Mouse (Mus musculus): ENCODE measurements around the gene Npl. TPM values are rescaled to one million over a fixed set of nuclear protein-coding genes. Genes with fewer than 3 reads are reported as not detected.
A peak's percentile ranks its signal among the peaks of the same experiment; 100 is the strongest.

The Npl gene
- polyA plus RNA-seq (2012; rRNA removed), result 0.39 and 6.3 TPM in 2 replicates

- no peaks in the 10 kb centered on the region; the same call in 1 of the 2 replicates for H3K27me3 ChIP-seq (ENCODE audit: control insufficient read depth, insufficient read depth, low read length)
- H3K36me3 ChIP-seq (ENCODE audit: control insufficient read depth, insufficient read depth, low read length), result no peaks in the 10 kb centered on the region
- peaks cover 9% of the 10 kb centered on the region; the same call in 1 of the 2 replicates for H3K4me1 ChIP-seq (ENCODE audit: control insufficient read depth, insufficient read depth, insufficient read length, low read length)
- H3K27ac ChIP-seq (ENCODE audit: insufficient read depth, low read depth, low read length), result no peak within 1 kb of the TSS
- TF ChIP-seq POLR2A (IDR thresholded peaks at IDR 0.05; ENCODE audit: low read depth, low read length) (no peak), CTCF (IDR thresholded peaks at IDR 0.05; ENCODE audit: extremely low read depth, insufficient read length, insufficient replicate concordance, low read depth, low read length) (no peak)
- peak within 1 kb of the TSS; percentile 61 for H3K4me3 ChIP-seq (ENCODE audit: low read depth, low read length)
- WGBS, result 4% methylated on average over 29 of the region's 29 CpGs
Measured at GRCm38 (mm10) chr1:153549536-153550199, at the start of gene Npl. Npl (minus strand) TSS chr1:153550045.

GRCm38 (mm10) chr1:153599302-153600045, 49.6 kb upstream of the Npl start:
- H3K4me3 ChIP-seq (ENCODE audit: low read depth, low read length), result no peak overlapping the region
- H3K27me3 ChIP-seq (ENCODE audit: control insufficient read depth, insufficient read depth, low read length), result no peaks in the 10 kb centered on the region
- TF ChIP-seq POLR2A (IDR thresholded peaks at IDR 0.05; ENCODE audit: low read depth, low read length) (no peak), CTCF (IDR thresholded peaks at IDR 0.05; ENCODE audit: extremely low read depth, insufficient read length, insufficient replicate concordance, low read depth, low read length) (no peak)
- 44% methylated on average over 9 of the region's 9 CpGs for WGBS
- H3K27ac ChIP-seq (ENCODE audit: insufficient read depth, low read depth, low read length), result no peak overlapping the region
- no peaks in the 10 kb centered on the region for H3K4me1 ChIP-seq (ENCODE audit: control insufficient read depth, insufficient read depth, insufficient read length, low read length)
- no peaks in the 10 kb centered on the region for H3K36me3 ChIP-seq (ENCODE audit: control insufficient read depth, insufficient read depth, low read length)

DNA sequence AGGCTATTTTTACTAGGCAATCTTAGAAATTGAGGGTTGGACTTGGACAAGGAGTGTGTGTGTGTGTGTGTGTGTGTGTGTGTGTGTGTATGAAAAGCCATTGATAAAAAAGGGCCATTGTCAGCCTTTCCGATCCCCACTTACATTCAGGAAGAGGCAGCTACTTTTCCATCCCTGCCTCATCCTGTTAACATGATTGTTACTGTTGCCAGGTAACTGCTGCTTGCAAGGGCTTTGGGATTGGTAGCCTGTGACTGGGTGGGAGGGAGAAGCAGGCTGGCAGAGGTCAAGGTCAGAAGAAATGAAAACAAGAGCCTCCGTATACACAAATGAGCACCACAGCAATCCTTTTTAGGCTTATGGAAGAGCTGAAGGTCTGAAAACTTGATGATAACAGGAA, 48.9 kb upstream of the Npl start:
- H3K27me3 ChIP-seq (ENCODE audit: control insufficient read depth, insufficient read depth, low read length), result no peaks in the 10 kb centered on the region
- H3K36me3 ChIP-seq (ENCODE audit: control insufficient read depth, insufficient read depth, low read length), result no peaks in the 10 kb centered on the region
- no peak overlapping the region for H3K4me3 ChIP-seq (ENCODE audit: low read depth, low read length)
- no peak overlapping the region for H3K27ac ChIP-seq (ENCODE audit: insufficient read depth, low read depth, low read length)
- no peak for TF ChIP-seq CTCF (IDR thresholded peaks at IDR 0.05; ENCODE audit: extremely low read depth, insufficient read length, insufficient replicate concordance, low read depth, low read length)
- no peak for TF ChIP-seq POLR2A (IDR thresholded peaks at IDR 0.05; ENCODE audit: low read depth, low read length)
- no peaks in the 10 kb centered on the region for H3K4me1 ChIP-seq (ENCODE audit: control insufficient read depth, insufficient read depth, insufficient read length, low read length)
- 39% methylated on average over 2 of the region's 2 CpGs for WGBS

- no peak overlapping the region for H3K27ac ChIP-seq (ENCODE audit: insufficient read depth, low read depth, low read length)
- TF ChIP-seq CTCF (IDR thresholded peaks at IDR 0.05; ENCODE audit: extremely low read depth, insufficient read length, insufficient replicate concordance, low read depth, low read length) (no peak), POLR2A (IDR thresholded peaks at IDR 0.05; ENCODE audit: low read depth, low read length) (no peak)
- H3K36me3 ChIP-seq (ENCODE audit: control insufficient read depth, insufficient read depth, low read length), result no peaks in the 10 kb centered on the region
- WGBS, result 86% methylated on average over 2 of the region's 2 CpGs
- H3K4me3 ChIP-seq (ENCODE audit: low read depth, low read length), result no peak overlapping the region
- no peaks in the 10 kb centered on the region for H3K27me3 ChIP-seq (ENCODE audit: control insufficient read depth, insufficient read depth, low read length)
- H3K4me1 ChIP-seq (ENCODE audit: control insufficient read depth, insufficient read depth, insufficient read length, low read length), result no peaks in the 10 kb centered on the region
Measured at GRCm38 (mm10) chr1:153593678-153594077, 43.8 kb upstream of the Npl start.

GRCm38 (mm10) chr1:153590176-153590734, 40.4 kb upstream of the Npl start:
- TF ChIP-seq POLR2A (IDR thresholded peaks at IDR 0.05; ENCODE audit: low read depth, low read length), result no peak
- no peak for TF ChIP-seq CTCF (IDR thresholded peaks at IDR 0.05; ENCODE audit: extremely low read depth, insufficient read length, insufficient replicate concordance, low read depth, low read length)
- H3K4me1 ChIP-seq (ENCODE audit: control insufficient read depth, insufficient read depth, insufficient read length, low read length), result no peaks in the 10 kb centered on the region
- H3K27ac ChIP-seq (ENCODE audit: insufficient read depth, low read depth, low read length), result no peak overlapping the region
- H3K4me3 ChIP-seq (ENCODE audit: low read depth, low read length), result no peak overlapping the region
- no peaks in the 10 kb centered on the region for H3K27me3 ChIP-seq (ENCODE audit: control insufficient read depth, insufficient read depth, low read length)
- 69% methylated on average over 2 of the region's 2 CpGs for WGBS
- no peaks in the 10 kb centered on the region for H3K36me3 ChIP-seq (ENCODE audit: control insufficient read depth, insufficient read depth, low read length)

- Histone ChIP-seq H3K4me3 (ENCODE audit: low read depth, low read length) (no peak overlapping the region), H3K36me3 (ENCODE audit: control insufficient read depth, insufficient read depth, low read length) (no peaks in the 10 kb centered on the region), H3K27me3 (ENCODE audit: control insufficient read depth, insufficient read depth, low read length) (no peaks in the 10 kb centered on the region), H3K4me1 (ENCODE audit: control insufficient read depth, insufficient read depth, insufficient read length, low read length) (no peaks in the 10 kb centered on the region), H3K27ac (ENCODE audit: insufficient read depth, low read depth, low read length) (no peak overlapping the region)
- WGBS, result 79% methylated on average over 5 of the region's 5 CpGs
- TF ChIP-seq CTCF (IDR thresholded peaks at IDR 0.05; ENCODE audit: extremely low read depth, insufficient read length, insufficient replicate concordance, low read depth, low read length), result no peak
- no peak for TF ChIP-seq POLR2A (IDR thresholded peaks at IDR 0.05; ENCODE audit: low read depth, low read length)
Measured at GRCm38 (mm10) chr1:153587956-153588355, 38.1 kb upstream of the Npl start.

DNA sequence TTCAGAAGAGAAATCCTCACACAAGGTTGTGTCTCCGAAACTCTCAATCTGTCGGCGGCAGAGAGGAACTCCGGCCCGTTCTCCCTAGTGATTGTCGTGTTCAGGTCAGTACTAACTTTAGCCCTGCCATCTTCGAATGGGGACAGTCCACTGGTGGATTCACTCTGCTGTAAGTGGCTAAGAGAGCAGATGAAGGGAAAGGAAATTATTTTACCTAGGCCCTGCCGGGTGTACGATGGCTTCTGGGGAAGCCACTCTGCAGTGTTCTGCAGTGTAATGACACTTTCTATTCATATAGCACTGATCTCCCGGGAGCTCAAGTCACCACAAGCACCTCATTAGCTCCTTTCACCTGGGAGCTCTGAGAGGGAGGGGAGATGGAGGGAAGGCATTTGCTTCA, 37.0 kb upstream of the Npl start:
- Histone ChIP-seq H3K27ac (ENCODE audit: insufficient read depth, low read depth, low read length) (no peak overlapping the region), H3K36me3 (ENCODE audit: control insufficient read depth, insufficient read depth, low read length) (no peaks in the 10 kb centered on the region), H3K4me3 (ENCODE audit: low read depth, low read length) (no peak overlapping the region), H3K27me3 (ENCODE audit: control insufficient read depth, insufficient read depth, low read length) (no peaks in the 10 kb centered on the region), H3K4me1 (ENCODE audit: control insufficient read depth, insufficient read depth, insufficient read length, low read length) (no peaks in the 10 kb centered on the region)
- 87% methylated on average over 10 of the region's 10 CpGs for WGBS
- TF ChIP-seq POLR2A (IDR thresholded peaks at IDR 0.05; ENCODE audit: low read depth, low read length) (no peak), CTCF (IDR thresholded peaks at IDR 0.05; ENCODE audit: extremely low read depth, insufficient read length, insufficient replicate concordance, low read depth, low read length) (no peak)

All from small intestine, adult 2 months (tissue).